ENCODE assay signal across 29 mouse cellular contexts in genomic region chr16:94590214-94590613, GRCm38 (mm10). TPM values are rescaled to one million over a fixed set of nuclear protein-coding genes. Genes with fewer than 3 reads are reported as not detected.
A peak's percentile ranks its signal among the peaks of the same experiment; 100 is the strongest.
DNase-seq lines count a peak whose midpoint lies in the region; ATAC-seq and TF ChIP-seq lines count a peak whose summit lies in the region.
"Had no signal": no experiment of that assay in that cellular context is flagged by ENCODE, and none has a peak within 500 bp of the region (broad histone marks: within the 10 kb centered on the region; RNA-seq: fewer than 3 reads in every experiment).

No protein-coding gene starts in this region.

- 77% methylated on average over 1 of the region's 1 CpGs for WGBS in kidney, postnatal 0 days
- 66% methylated on average over 1 of the region's 1 CpGs for WGBS in intestine, embryonic 16.5 days
- 87% methylated on average over 1 of the region's 1 CpGs for WGBS in midbrain, embryonic 14.5 days
- 76% methylated on average over 1 of the region's 1 CpGs for WGBS in forebrain, embryonic 13.5 days

- peak; percentile 54; the same call in 1 of the 2 replicates for ATAC-seq in kidney, postnatal 0 days (replicated peaks; ENCODE audit: low FRiP score, low read depth)
- ATAC-seq in intestine, embryonic 16.5 days, result peak; percentile 59
- no peak for ATAC-seq in midbrain, embryonic 14.5 days (ENCODE audit: low FRiP score, low TSS enrichment)
- ATAC-seq in forebrain, embryonic 13.5 days, result no peak
- ATAC-seq: hindbrain, postnatal 0 days; midbrain, embryonic 15.5 days; Patski had no signal

- TF ChIP-seq CTCF in kidney, postnatal 0 days (IDR thresholded peaks at IDR 0.05; ENCODE audit: low read depth), result no peak

- no peaks in the 10 kb centered on the region for H3K27me3 ChIP-seq in kidney, postnatal 0 days (ENCODE audit: insufficient read depth, low read length)
- H3K27me3 ChIP-seq in intestine, embryonic 16.5 days (replicated peaks; ENCODE audit: control insufficient read depth, insufficient read depth, low read length), result no peaks in the 10 kb centered on the region
- H3K27me3 ChIP-seq in midbrain, embryonic 14.5 days (ENCODE audit: control insufficient read depth, insufficient read depth, low read length), result no peaks in the 10 kb centered on the region
- no peaks in the 10 kb centered on the region for H3K27me3 ChIP-seq in forebrain, embryonic 13.5 days
- H3K27me3 ChIP-seq: limb, embryonic 15.5 days; megakaryocyte, embryonic 14.5 days; midbrain, embryonic 15.5 days; neural tube, embryonic 12.5 days; Patski had no signal

- no peaks in the 10 kb centered on the region for H3K36me3 ChIP-seq in kidney, postnatal 0 days (ENCODE audit: insufficient read depth, low read length)
- H3K36me3 ChIP-seq in intestine, embryonic 16.5 days (ENCODE audit: control insufficient read depth, insufficient read depth, low read length), result no peaks in the 10 kb centered on the region
- no peaks in the 10 kb centered on the region for H3K36me3 ChIP-seq in midbrain, embryonic 14.5 days (ENCODE audit: control insufficient read depth, insufficient read depth, low read length)
- 0 out of 2 replicates have a peak, but pooled peaks cover 5% of the 10 kb centered on the region for H3K36me3 ChIP-seq in forebrain, embryonic 13.5 days (ENCODE audit: poor library complexity, severe bottlenecking)
- H3K36me3 ChIP-seq: limb, embryonic 15.5 days; midbrain, embryonic 15.5 days; neural tube, embryonic 12.5 days had no signal

- no peak overlapping the region for H3K9ac ChIP-seq in kidney, postnatal 0 days (ENCODE audit: low read depth, low read length)
- no peak overlapping the region for H3K9ac ChIP-seq in intestine, embryonic 16.5 days (ENCODE audit: low read depth, low read length)
- H3K9ac ChIP-seq in midbrain, embryonic 14.5 days (replicated peaks; ENCODE audit: low read length), result no peak overlapping the region
- no peak overlapping the region for H3K9ac ChIP-seq in forebrain, embryonic 13.5 days
- H3K9ac ChIP-seq: limb, embryonic 15.5 days; liver, embryonic 14.5 days; lung, embryonic 14.5 days; midbrain, embryonic 15.5 days; neural tube, embryonic 12.5 days had no signal

- no peak overlapping the region for H3K4me3 ChIP-seq in kidney, postnatal 0 days (replicated peaks; ENCODE audit: low read depth, low read length)
- no peak overlapping the region for H3K4me3 ChIP-seq in intestine, embryonic 16.5 days (ENCODE audit: low read length)
- H3K4me3 ChIP-seq in midbrain, embryonic 14.5 days (replicated peaks; ENCODE audit: low read depth, low read length), result no peak overlapping the region
- H3K4me3 ChIP-seq in forebrain, embryonic 13.5 days, result no peak overlapping the region
- H3K4me3 ChIP-seq: embryonic facial prominence, embryonic 10.5 days; hindbrain, embryonic 10.5 days; left cerebral cortex, adult 2 months; limb, embryonic 15.5 days; midbrain, embryonic 15.5 days; neural tube, embryonic 12.5 days had no signal

- H3K4me2 ChIP-seq in kidney, postnatal 0 days (ENCODE audit: low read length), result no peak overlapping the region
- H3K4me2 ChIP-seq in intestine, embryonic 16.5 days (ENCODE audit: low read depth, low read length), result no peak overlapping the region
- no peak overlapping the region for H3K4me2 ChIP-seq in midbrain, embryonic 14.5 days (ENCODE audit: low read length)
- no peak overlapping the region for H3K4me2 ChIP-seq in forebrain, embryonic 13.5 days
- H3K4me2 ChIP-seq: limb, embryonic 15.5 days; lung, embryonic 14.5 days; midbrain, embryonic 15.5 days; neural tube, embryonic 12.5 days had no signal

- H3K27ac ChIP-seq in kidney, postnatal 0 days, result peak overlapping the region; percentile 77; the same call in 1 of the 2 replicates
- H3K27ac ChIP-seq in intestine, embryonic 16.5 days (ENCODE audit: low read length), result peak overlapping the region; percentile 46; the same call in 1 of the 2 replicates
- H3K27ac ChIP-seq in midbrain, embryonic 14.5 days (replicated peaks; ENCODE audit: low read depth, low read length), result no peak overlapping the region
- no peak overlapping the region for H3K27ac ChIP-seq in forebrain, embryonic 13.5 days
- H3K27ac ChIP-seq: embryonic facial prominence, embryonic 10.5 days; hindbrain, embryonic 10.5 days; hindbrain, postnatal 0 days; left cerebral cortex, adult 2 months; limb, embryonic 15.5 days; liver, embryonic 14.5 days; midbrain, embryonic 15.5 days; neural tube, embryonic 12.5 days had no signal

- peaks cover 41% of the 10 kb centered on the region for H3K4me1 ChIP-seq in kidney, postnatal 0 days (replicated peaks; ENCODE audit: insufficient read depth, low read length)
- peaks cover 52% of the 10 kb centered on the region for H3K4me1 ChIP-seq in intestine, embryonic 16.5 days (ENCODE audit: control insufficient read depth, insufficient read depth, low read length)
- H3K4me1 ChIP-seq in midbrain, embryonic 14.5 days (ENCODE audit: control insufficient read depth, insufficient read depth, low read length), result peaks cover 25% of the 10 kb centered on the region
- peaks cover 43% of the 10 kb centered on the region for H3K4me1 ChIP-seq in forebrain, embryonic 13.5 days

- DNase-seq in heart, adult 11 months, result peak; percentile 24
- DNase-seq in heart, postnatal 4 days, result no peak
- no peak for DNase-seq in kidney, postnatal 0 days (ENCODE audit: low spot score)
- no peak for DNase-seq in kidney, adult 18-20 months
- no peak for DNase-seq in midbrain, embryonic 14.5 days
- DNase-seq: adrenal gland, adult 2 months; cerebellum, adult 11 months; cerebellum, postnatal 10 days; kidney, postnatal 4 days; layer of hippocampus, adult 9-11 months; left cerebral cortex, postnatal 4 days; lung, embryonic 14.5 days; retina, postnatal 1 day; right cerebral cortex, postnatal 25 days; thymus, adult 18-20 months; thymus, postnatal 36 days had no signal

- H3K9me3 ChIP-seq in kidney, postnatal 0 days (replicated peaks; ENCODE audit: low read length), result no peaks in the 10 kb centered on the region
- no peaks in the 10 kb centered on the region for H3K9me3 ChIP-seq in intestine, embryonic 16.5 days (ENCODE audit: control insufficient read depth, low read length)
- H3K9me3 ChIP-seq in midbrain, embryonic 14.5 days (ENCODE audit: control insufficient read depth, low read length), result no peaks in the 10 kb centered on the region
- no peaks in the 10 kb centered on the region for H3K9me3 ChIP-seq in forebrain, embryonic 13.5 days (replicated peaks)
- H3K9me3 ChIP-seq: embryonic facial prominence, embryonic 10.5 days; G1E; hindbrain, embryonic 10.5 days; limb, embryonic 15.5 days; megakaryocyte, embryonic 14.5 days; midbrain, embryonic 15.5 days; neural tube, embryonic 12.5 days had no signal

RNA-seq across cellular contexts. Expression of gene Dyrk1a, which starts 20.4 kb away (rescaled TPM):
- total RNA-seq in heart, postnatal 4 days (2021), result 100 to 1,000 TPM; 118 to 135 TPM
- 8.5 and 8.6 TPM in 2 replicates for polyA plus RNA-seq in kidney, postnatal 0 days (2015; fragmentation: Nextera tagmentation; extraction: Ambion mirVana)
- polyA plus RNA-seq in intestine, embryonic 16.5 days (2015; fragmentation: Nextera tagmentation; extraction: Ambion mirVana), result 7.1 and 7.3 TPM in 2 replicates
- 16.8 and 20.8 TPM in 2 replicates for polyA plus RNA-seq in midbrain, embryonic 14.5 days (2014; fragmentation: Nextera tagmentation; extraction: Ambion mirVana)
- 12.7 and 14.5 TPM in 2 replicates for polyA plus RNA-seq in forebrain, embryonic 13.5 days (2015; fragmentation: Nextera tagmentation; extraction: Ambion mirVana)

Comparison
In these comparisons a context has a peak if more than half of its experiments do, and no peak if none do; other contexts are left out.
1. ATAC-seq: peak in kidney, postnatal 0 days (single experiment) and intestine, embryonic 16.5 days (single experiment); none in midbrain, embryonic 14.5 days (single experiment) and forebrain, embryonic 13.5 days (single experiment).
2. H3K27ac ChIP-seq: peak in kidney, postnatal 0 days (single experiment) and intestine, embryonic 16.5 days (single experiment); none in midbrain, embryonic 14.5 days (single experiment) and forebrain, embryonic 13.5 days (single experiment).